8 mouse cellular contexts compared by ENCODE assay signal in genomic region chr4:100407261-100407874, GRCm38 (mm10).
A peak's percentile ranks its signal among the peaks of the same experiment; 100 is the strongest.
DNase-seq lines count a peak whose midpoint lies in the region; ATAC-seq and TF ChIP-seq lines count a peak whose summit lies in the region.

No protein-coding gene starts in this region.

- DNase-seq in ES-E14 (ENCODE audit: low read depth, low spot score) (peak; percentile 51), MN1 (ENCODE audit: low spot score) (no peak)
- DNase-seq in adrenal gland, postnatal 10 days = peak; percentile 86
- peak; percentile 57 for DNase-seq in embryo, embryonic 11.5 days (ENCODE audit: low read depth, low spot score)
- DNase-seq in kidney, postnatal 25 days = peak; percentile 72 to 90
- DNase-seq in lung, adult 18-20 months = peak; percentile 65 to 67
- peak; percentile 76 for DNase-seq in right cerebral cortex, postnatal 14 days

- H3K9me3 ChIP-seq in ES-E14 (ENCODE audit: control insufficient read depth, insufficient read depth, low read depth, low read length) = no peaks in the 10 kb centered on the region
- H3K9me3 ChIP-seq in heart, embryonic 13.5 days = peaks cover 3% of the 10 kb centered on the region; the same call in 1 of the 2 replicates

- no peak overlapping the region for H3K4me3 ChIP-seq in ES-E14 (ENCODE audit: insufficient read depth in 1 of 2, low read depth in 1 of 2, low read length in 2 of 2, poor library complexity in 1 of 2, severe bottlenecking in 1 of 2)
- no peak overlapping the region for H3K4me3 ChIP-seq in heart, embryonic 13.5 days

- H3K27ac ChIP-seq in ES-E14 (ENCODE audit: insufficient read depth, low read depth, low read length, poor library complexity, severe bottlenecking) = no peak overlapping the region
- H3K27ac ChIP-seq in heart, embryonic 13.5 days (replicated peaks) = no peak overlapping the region; the same call in 1 of the 2 replicates

- peak overlapping the region; percentile 27; the same call in 1 of the 2 replicates for H3K4me2 ChIP-seq in heart, embryonic 13.5 days

- in situ Hi-C loops in ES-E14 (cut with MboI; ENCODE audit: low sequenced_read_pairs in 2 of 2, unreplicated experiment in 2 of 2) = no loop called here

- 35% methylated on average over 9 of the region's 9 CpGs for WGBS in heart, embryonic 13.5 days

- H3K36me3 ChIP-seq in ES-E14 (ENCODE audit: control insufficient read depth, insufficient read depth, low read length, poor library complexity, severe bottlenecking) = no peaks in the 10 kb centered on the region
- H3K36me3 ChIP-seq in heart, embryonic 13.5 days = peaks cover 17% of the 10 kb centered on the region

- H3K27me3 ChIP-seq in heart, embryonic 13.5 days (replicated peaks) = peaks cover 4% of the 10 kb centered on the region; the same call in 1 of the 2 replicates

- ATAC-seq in heart, embryonic 13.5 days (ENCODE audit: extremely low read depth, insufficient number of reproducible peaks, low FRiP score, low TSS enrichment) = no peak

- H3K9ac ChIP-seq in ES-E14 (ENCODE audit: insufficient read depth, low read depth, low read length, poor library complexity, severe bottlenecking) = no peak overlapping the region
- H3K9ac ChIP-seq in heart, embryonic 13.5 days = no peak overlapping the region

- peaks cover 0 to 3% of the 10 kb centered on the region in 2 experiments; a peak in 2 of 4 replicates for H3K4me1 ChIP-seq in ES-E14 (ENCODE audit: control insufficient read depth in 2 of 2, insufficient read depth in 2 of 2, low read length in 2 of 2, poor library complexity in 1 of 2)
- peaks cover 10% of the 10 kb centered on the region; the same call in 1 of the 2 replicates for H3K4me1 ChIP-seq in heart, embryonic 13.5 days

TF ChIP-seq in ES-E14, 5 proteins besides CTCF, POLR2A, EP300 and RAD21:
- TF ChIP-seq CHD2 (IDR thresholded peaks at IDR 0.05; ENCODE audit: low read depth, low read length) (no peak), HCFC1 (IDR thresholded peaks at IDR 0.05; ENCODE audit: borderline replicate concordance, insufficient read depth, low read length) (no peak), ZC3H11A (IDR thresholded peaks at IDR 0.05; ENCODE audit: borderline replicate concordance, low read depth, low read length) (peak; percentile 53; the same call in 1 of the 2 replicates), MAFK (IDR thresholded peaks at IDR 0.05; ENCODE audit: insufficient read depth, low read depth, low read length) (no peak), ZNF384 (IDR thresholded peaks at IDR 0.05; ENCODE audit: low read depth, low read length) (peak; percentile 96)
